Mouse (Mus musculus): Measurements from ENCODE around the gene Gatd1. TPM values are rescaled to one million over a fixed set of nuclear protein-coding genes. Genes with fewer than 3 reads are reported as not detected.

The Gatd1 gene
- total RNA-seq, 1 experiment = 25.9 TPM

DNA sequence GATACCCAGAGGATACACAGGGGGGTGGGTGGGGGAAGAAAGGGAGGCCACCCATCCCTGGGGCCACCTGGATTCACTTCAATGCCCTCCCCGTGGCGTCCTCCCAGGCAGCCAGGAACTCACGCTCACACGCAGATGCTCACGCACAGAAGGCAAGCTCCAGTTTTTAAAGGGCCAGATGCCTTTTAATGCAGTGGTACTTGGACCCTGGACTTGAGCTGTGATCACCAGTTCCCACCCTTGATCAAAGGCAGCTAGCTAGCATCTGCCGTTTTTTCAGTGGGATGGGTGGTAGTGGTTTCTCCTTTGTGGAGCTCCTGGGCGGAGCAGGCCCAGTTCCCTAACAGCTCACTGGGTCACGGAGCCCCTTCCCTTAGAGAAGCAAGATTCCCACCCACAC lies 20.5 kb upstream of the Gatd1 start:
- H3K4me1 ChIP-seq (ENCODE audit: control insufficient read depth in 2 of 2, insufficient read depth in 2 of 2, low read length in 2 of 2, poor library complexity in 1 of 2) = peaks cover 4 to 26% of the 10 kb centered on the region in 2 experiments; a peak in 3 of 4 replicates
- in situ Hi-C loops (cut with MboI; ENCODE audit: low sequenced_read_pairs in 2 of 2, unreplicated experiment in 2 of 2) = no loop called here
- H3K9ac ChIP-seq (ENCODE audit: insufficient read depth, low read depth, low read length, poor library complexity, severe bottlenecking) = peak overlapping the region; percentile 57
- peak overlapping the region; percentile 58 to 63; a peak in 3 of 4 replicates for H3K4me3 ChIP-seq (ENCODE audit: insufficient read depth in 1 of 2, low read depth in 1 of 2, low read length in 2 of 2, poor library complexity in 1 of 2, severe bottlenecking in 1 of 2)
- H3K9me3 ChIP-seq (ENCODE audit: control insufficient read depth, insufficient read depth, low read depth, low read length) = no peaks in the 10 kb centered on the region
- no peak for DNase-seq (ENCODE audit: low read depth, low spot score)
- TF ChIP-seq HCFC1 (IDR thresholded peaks at IDR 0.05; ENCODE audit: borderline replicate concordance, insufficient read depth, low read length) (no peak), ZNF384 (IDR thresholded peaks at IDR 0.05; ENCODE audit: low read depth, low read length) (no peak), CHD2 (IDR thresholded peaks at IDR 0.05; ENCODE audit: low read depth, low read length) (no peak), MAFK (IDR thresholded peaks at IDR 0.05; ENCODE audit: insufficient read depth, low read depth, low read length) (no peak), ZC3H11A (IDR thresholded peaks at IDR 0.05; ENCODE audit: borderline replicate concordance, low read depth, low read length) (no peak)
- peaks cover 35% of the 10 kb centered on the region for H3K36me3 ChIP-seq (ENCODE audit: control insufficient read depth, insufficient read depth, low read length, poor library complexity, severe bottlenecking)
- no peak overlapping the region for H3K27ac ChIP-seq (ENCODE audit: insufficient read depth, low read depth, low read length, poor library complexity, severe bottlenecking)

DNA sequence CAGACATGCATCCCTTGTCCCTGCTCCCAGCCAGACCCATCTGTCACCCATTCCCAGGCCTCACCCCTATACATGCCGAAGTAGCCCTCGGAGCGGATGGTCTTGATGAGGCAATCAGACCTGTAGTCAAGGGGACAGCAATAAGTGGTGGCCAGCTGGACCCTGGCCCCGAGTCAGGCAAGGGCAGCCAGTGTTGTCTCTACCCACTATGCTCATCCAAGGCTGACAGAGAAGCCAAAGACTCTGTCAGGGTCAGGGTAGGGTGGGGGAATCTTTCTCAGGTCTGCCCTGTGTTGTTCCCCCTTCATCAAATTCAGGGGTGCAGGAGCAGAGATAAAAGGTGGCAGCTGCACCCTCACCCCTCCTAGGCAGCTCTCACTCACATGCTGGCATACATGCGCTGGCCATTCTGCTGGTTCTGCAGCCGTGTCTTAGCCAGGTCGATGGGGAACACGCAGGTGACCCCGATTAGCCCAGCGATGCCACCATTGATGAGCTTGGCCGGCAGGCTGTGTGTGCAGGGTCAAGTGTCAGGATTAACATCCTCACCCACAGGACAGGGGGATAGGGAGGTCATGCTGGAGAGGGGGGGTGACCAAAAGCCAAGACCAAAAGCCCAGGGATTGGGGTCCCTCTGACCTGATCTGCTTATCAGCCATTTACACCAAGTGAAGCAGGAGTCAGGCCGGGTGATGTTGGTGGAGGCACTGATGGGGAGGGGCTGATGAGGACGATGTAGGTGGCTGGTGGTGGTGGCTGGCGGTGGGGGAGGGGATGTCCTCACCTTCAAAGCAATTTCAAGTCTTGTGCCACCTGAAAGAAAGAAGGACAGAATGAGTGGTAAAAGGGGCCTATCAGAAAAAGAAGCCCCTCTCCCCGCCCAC lies 19.8 kb upstream of the Gatd1 start:
- Histone ChIP-seq H3K36me3 (ENCODE audit: control insufficient read depth, insufficient read depth, low read length, poor library complexity, severe bottlenecking) (peaks cover 28% of the 10 kb centered on the region), H3K4me1 (ENCODE audit: control insufficient read depth in 2 of 2, insufficient read depth in 2 of 2, low read length in 2 of 2, poor library complexity in 1 of 2) (peaks cover 4 to 29% of the 10 kb centered on the region in 2 experiments; a peak in 3 of 4 replicates), H3K9ac (ENCODE audit: insufficient read depth, low read depth, low read length, poor library complexity, severe bottlenecking) (peak overlapping the region; percentile 45; the same call in 1 of the 2 replicates), H3K9me3 (ENCODE audit: control insufficient read depth, insufficient read depth, low read depth, low read length) (no peaks in the 10 kb centered on the region), H3K27ac (ENCODE audit: insufficient read depth, low read depth, low read length, poor library complexity, severe bottlenecking) (no peak overlapping the region), H3K4me3 (ENCODE audit: insufficient read depth in 1 of 2, low read depth in 1 of 2, low read length in 2 of 2, poor library complexity in 1 of 2, severe bottlenecking in 1 of 2) (peak overlapping the region; percentile 19 to 63; a peak in 2 of 4 replicates)
- in situ Hi-C loops (cut with MboI; ENCODE audit: low sequenced_read_pairs in 2 of 2, unreplicated experiment in 2 of 2) = no loop called here
- TF ChIP-seq MAFK (IDR thresholded peaks at IDR 0.05; ENCODE audit: insufficient read depth, low read depth, low read length) (no peak), ZNF384 (IDR thresholded peaks at IDR 0.05; ENCODE audit: low read depth, low read length) (no peak), CHD2 (IDR thresholded peaks at IDR 0.05; ENCODE audit: low read depth, low read length) (no peak), HCFC1 (IDR thresholded peaks at IDR 0.05; ENCODE audit: borderline replicate concordance, insufficient read depth, low read length) (no peak), ZC3H11A (IDR thresholded peaks at IDR 0.05; ENCODE audit: borderline replicate concordance, low read depth, low read length) (no peak)
- DNase-seq (ENCODE audit: low read depth, low spot score) = no peak

DNA sequence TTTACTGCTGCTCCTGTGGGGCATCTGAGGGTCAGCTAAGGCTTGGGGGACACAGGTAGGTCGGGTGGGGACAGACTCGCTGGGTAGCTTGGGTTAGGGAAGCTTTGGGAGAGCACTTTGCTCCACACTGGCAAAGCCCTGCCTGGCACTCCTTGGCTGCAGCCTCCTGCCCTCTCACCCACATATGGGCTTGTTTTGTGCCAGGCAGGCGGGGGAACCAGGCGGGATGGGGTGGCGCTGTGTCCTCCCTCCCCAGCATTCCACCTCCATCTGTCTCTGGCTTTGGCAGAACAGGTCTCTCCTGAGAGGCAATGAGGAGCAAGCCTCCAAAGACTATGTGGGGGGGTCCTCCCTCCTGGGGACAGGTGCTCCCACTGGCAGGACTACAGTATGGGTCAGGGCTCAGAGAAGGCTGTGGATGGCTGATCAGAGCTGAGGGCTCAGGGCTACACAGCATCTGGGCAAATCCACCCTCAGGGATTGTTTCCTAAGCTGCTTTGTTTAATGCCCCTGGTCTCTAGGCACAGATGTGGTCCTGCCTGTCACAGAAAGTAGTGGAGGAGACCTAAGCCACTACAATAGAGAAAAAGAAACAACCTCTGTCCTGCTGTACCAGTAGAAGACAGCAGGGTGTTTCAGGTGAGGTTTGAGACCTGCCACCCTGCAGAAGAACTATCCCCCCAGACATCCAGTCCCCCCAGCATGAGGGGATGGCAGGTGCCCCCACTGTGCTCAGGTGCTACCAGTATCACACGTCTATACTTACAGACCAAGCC lies 19.0 kb upstream of the Gatd1 start:
- Histone ChIP-seq H3K4me1 (ENCODE audit: control insufficient read depth in 2 of 2, insufficient read depth in 2 of 2, low read length in 2 of 2, poor library complexity in 1 of 2) (peaks cover 4 to 29% of the 10 kb centered on the region in 2 experiments; a peak in 3 of 4 replicates), H3K9me3 (ENCODE audit: control insufficient read depth, insufficient read depth, low read depth, low read length) (no peaks in the 10 kb centered on the region), H3K9ac (ENCODE audit: insufficient read depth, low read depth, low read length, poor library complexity, severe bottlenecking) (no peak overlapping the region), H3K27ac (ENCODE audit: insufficient read depth, low read depth, low read length, poor library complexity, severe bottlenecking) (no peak overlapping the region), H3K4me3 (ENCODE audit: insufficient read depth in 1 of 2, low read depth in 1 of 2, low read length in 2 of 2, poor library complexity in 1 of 2, severe bottlenecking in 1 of 2) (no peak overlapping the region), H3K36me3 (ENCODE audit: control insufficient read depth, insufficient read depth, low read length, poor library complexity, severe bottlenecking) (peaks cover 20% of the 10 kb centered on the region; the same call in 1 of the 2 replicates)
- in situ Hi-C loops (cut with MboI; ENCODE audit: low sequenced_read_pairs in 2 of 2, unreplicated experiment in 2 of 2) = no loop called here
- no peak for TF ChIP-seq ZNF384 (IDR thresholded peaks at IDR 0.05; ENCODE audit: low read depth, low read length)
- TF ChIP-seq ZC3H11A (IDR thresholded peaks at IDR 0.05; ENCODE audit: borderline replicate concordance, low read depth, low read length) = no peak
- no peak for TF ChIP-seq HCFC1 (IDR thresholded peaks at IDR 0.05; ENCODE audit: borderline replicate concordance, insufficient read depth, low read length)
- no peak for TF ChIP-seq CHD2 (IDR thresholded peaks at IDR 0.05; ENCODE audit: low read depth, low read length)
- TF ChIP-seq MAFK (IDR thresholded peaks at IDR 0.05; ENCODE audit: insufficient read depth, low read depth, low read length) = no peak
- no peak for DNase-seq (ENCODE audit: low read depth, low spot score)

DNA sequence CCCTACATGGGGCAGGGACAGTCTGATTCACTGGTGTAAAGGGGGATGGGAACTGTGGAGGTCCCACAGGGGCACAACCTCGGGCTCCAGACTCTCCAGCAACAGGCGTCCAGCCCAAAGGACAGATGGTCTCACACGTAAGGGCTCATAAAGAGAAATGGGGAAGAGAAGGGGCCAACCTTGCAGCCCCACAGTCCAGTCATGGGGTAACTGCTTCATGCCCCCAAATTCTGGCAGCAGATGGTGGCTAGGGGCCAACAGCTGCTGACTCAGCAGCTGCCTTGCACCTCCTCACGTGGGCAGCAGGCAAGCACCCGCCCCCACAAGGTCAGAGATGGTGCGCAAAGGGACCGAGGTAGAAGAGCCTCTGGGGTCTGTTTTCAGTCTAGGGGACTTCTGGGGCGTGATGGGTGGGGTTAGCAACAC lies 18.3 kb upstream of the Gatd1 start:
- in situ Hi-C loops (cut with MboI; ENCODE audit: low sequenced_read_pairs in 2 of 2, unreplicated experiment in 2 of 2) = no loop called here
- H3K36me3 ChIP-seq (ENCODE audit: control insufficient read depth, insufficient read depth, low read length, poor library complexity, severe bottlenecking) = peaks cover 18% of the 10 kb centered on the region; the same call in 1 of the 2 replicates
- peaks cover 4 to 29% of the 10 kb centered on the region in 2 experiments; a peak in 3 of 4 replicates for H3K4me1 ChIP-seq (ENCODE audit: control insufficient read depth in 2 of 2, insufficient read depth in 2 of 2, low read length in 2 of 2, poor library complexity in 1 of 2)
- no peak overlapping the region for H3K9ac ChIP-seq (ENCODE audit: insufficient read depth, low read depth, low read length, poor library complexity, severe bottlenecking)
- DNase-seq (ENCODE audit: low read depth, low spot score) = no peak
- H3K4me3 ChIP-seq (ENCODE audit: insufficient read depth in 1 of 2, low read depth in 1 of 2, low read length in 2 of 2, poor library complexity in 1 of 2, severe bottlenecking in 1 of 2) = no peak overlapping the region
- no peaks in the 10 kb centered on the region for H3K9me3 ChIP-seq (ENCODE audit: control insufficient read depth, insufficient read depth, low read depth, low read length)
- no peak for TF ChIP-seq HCFC1 (IDR thresholded peaks at IDR 0.05; ENCODE audit: borderline replicate concordance, insufficient read depth, low read length)
- no peak for TF ChIP-seq CHD2 (IDR thresholded peaks at IDR 0.05; ENCODE audit: low read depth, low read length)
- no peak for TF ChIP-seq ZC3H11A (IDR thresholded peaks at IDR 0.05; ENCODE audit: borderline replicate concordance, low read depth, low read length)
- TF ChIP-seq MAFK (IDR thresholded peaks at IDR 0.05; ENCODE audit: insufficient read depth, low read depth, low read length) = peak; percentile 74; the same call in 1 of the 2 replicates
- no peak overlapping the region for H3K27ac ChIP-seq (ENCODE audit: insufficient read depth, low read depth, low read length, poor library complexity, severe bottlenecking)
